Mouse (Mus musculus) small intestine, adult 2 months (tissue): Measurements from ENCODE around the gene Denr. TPM values are rescaled to one million over a fixed set of nuclear protein-coding genes. Genes with fewer than 3 reads are reported as not detected.

Source experiments
- H3K27ac ChIP-seq: fragments of 200-500 bp; 2 replicates; pipeline ENCODE4 v1.5.1; 2012; ENCODE audit warnings: low read depth, low read length, control low read depth, inconsistent platforms; ENCODE audit not compliant: insufficient read depth
- H3K27me3 ChIP-seq: fragments of 200-500 bp; 2 replicates; pipeline ENCODE4 v1.6.1; 2012; ENCODE audit warnings: mild to moderate bottlenecking, moderate library complexity, low read length, inconsistent platforms; ENCODE audit not compliant: control insufficient read depth, insufficient read depth
- H3K36me3 ChIP-seq: fragments of 200-500 bp; 2 replicates; pipeline ENCODE4 v1.6.1; 2012; ENCODE audit warnings: mild to moderate bottlenecking, low read length, control low read depth, inconsistent platforms; ENCODE audit not compliant: control insufficient read depth, insufficient read depth
- H3K4me1 ChIP-seq: fragments of 200-500 bp; 2 replicates; pipeline ENCODE4 v1.6.1; 2012; ENCODE audit warnings: low read length, inconsistent platforms, mixed read lengths; ENCODE audit not compliant: control insufficient read depth, insufficient read depth, insufficient read length
- H3K4me3 ChIP-seq: fragments of 200-500 bp; 2 replicates; pipeline ENCODE4 v1.5.1; 2012; ENCODE audit warnings: low read depth, mild to moderate bottlenecking, control low read depth, inconsistent platforms, low read length, moderate library complexity
- CTCF ChIP-seq: fragments of 200-500 bp; IDR thresholded peaks from 2 replicates; pipeline ENCODE4 v1.5.1; 2012; ENCODE audit warnings: low read depth, mild to moderate bottlenecking, control low read depth, inconsistent platforms, low read length, moderate library complexity, mixed read lengths; ENCODE audit not compliant: insufficient replicate concordance, insufficient read length; ENCODE audit errors: extremely low read depth
- POLR2A ChIP-seq: fragments of 200-500 bp; IDR thresholded peaks from 2 replicates; pipeline ENCODE4 v1.6.1; 2012; ENCODE audit warnings: low read depth, mild to moderate bottlenecking, control low read depth, inconsistent platforms, low read length, moderate library complexity
- WGBS: fragments of 180-500 bp; shearing (Covaris S2); methylation state at CpG from one replicate; pipeline ENCODE4 v1.1.7; 2018; 5-methylcytosine and 5-hydroxymethylcytosine counted together
- polyA plus RNA-seq: library from polyadenylated mRNA; depleted of rRNA; stranded (reverse); fragments of >200 nt; gene quantifications from 2 replicates; pipeline ENCODE4 v1.2.3, GENCODE M21; 2012

Denr gene
- polyA plus RNA-seq, 1 experiment, result 2.4 TPM

DNA sequence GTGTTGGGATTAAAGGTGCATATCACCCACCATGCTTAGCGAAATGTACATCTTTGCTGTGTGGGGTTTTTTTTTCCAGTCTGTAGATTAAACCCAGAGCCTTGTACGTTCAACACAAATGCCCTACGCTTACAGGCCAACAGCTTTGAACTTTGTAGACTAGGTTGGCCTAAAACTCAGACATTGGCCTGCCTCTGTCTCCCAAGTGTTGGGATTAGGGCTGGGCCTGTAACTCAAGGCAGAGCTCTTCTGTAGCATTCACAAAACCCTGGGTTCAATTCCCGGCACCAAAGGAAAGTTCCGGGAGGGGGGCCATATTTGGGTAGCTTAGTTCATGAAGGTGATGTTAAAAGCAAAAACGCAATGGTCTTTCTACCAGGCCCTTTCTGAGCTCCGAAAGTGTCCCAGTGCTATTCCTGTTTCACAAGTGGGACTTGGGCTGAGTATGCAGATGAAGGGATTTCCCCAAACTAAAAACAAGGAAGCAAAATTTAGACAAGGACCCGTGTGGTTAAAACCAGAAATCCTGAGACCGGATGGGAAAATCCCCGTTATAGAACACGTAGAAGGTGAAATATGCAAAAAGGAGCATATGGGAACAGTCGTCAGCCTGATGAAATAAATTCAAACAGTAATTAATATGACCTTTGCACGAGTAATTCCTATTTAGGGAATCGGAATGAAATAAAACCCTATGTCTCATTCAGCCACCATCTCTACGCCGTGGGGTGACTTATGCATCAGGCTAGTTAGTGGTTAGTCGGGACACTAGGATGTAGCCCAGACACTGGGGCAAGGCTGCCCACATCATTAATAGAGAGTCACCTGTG is 614 bp upstream of the Denr start:
- WGBS, result 40% methylated on average over 17 of the region's 17 CpGs
- Histone ChIP-seq H3K27me3 (no peaks in the 10 kb centered on the region), H3K36me3 (peaks cover 6% of the 10 kb centered on the region; the same call in 1 of the 2 replicates), H3K4me3 (peak overlapping the region; percentile 32; the same call in 1 of the 2 replicates), H3K4me1 (peaks cover 10% of the 10 kb centered on the region; the same call in 1 of the 2 replicates), H3K27ac (no peak overlapping the region)
- TF ChIP-seq CTCF, result no peak
- TF ChIP-seq POLR2A, result no peak

GRCm38 (mm10) chr5:123907631-123907977 is 629 bp downstream of the Denr start:
- H3K36me3 ChIP-seq, result peaks cover 8% of the 10 kb centered on the region; the same call in 1 of the 2 replicates
- no peak for TF ChIP-seq CTCF
- H3K4me3 ChIP-seq, result peak overlapping the region; percentile 96
- H3K27ac ChIP-seq, result peak overlapping the region; percentile 48; the same call in 1 of the 2 replicates
- H3K27me3 ChIP-seq, result no peaks in the 10 kb centered on the region
- H3K4me1 ChIP-seq, result peaks cover 10% of the 10 kb centered on the region; the same call in 1 of the 2 replicates
- 2% methylated on average over 10 of the region's 10 CpGs for WGBS

DNA sequence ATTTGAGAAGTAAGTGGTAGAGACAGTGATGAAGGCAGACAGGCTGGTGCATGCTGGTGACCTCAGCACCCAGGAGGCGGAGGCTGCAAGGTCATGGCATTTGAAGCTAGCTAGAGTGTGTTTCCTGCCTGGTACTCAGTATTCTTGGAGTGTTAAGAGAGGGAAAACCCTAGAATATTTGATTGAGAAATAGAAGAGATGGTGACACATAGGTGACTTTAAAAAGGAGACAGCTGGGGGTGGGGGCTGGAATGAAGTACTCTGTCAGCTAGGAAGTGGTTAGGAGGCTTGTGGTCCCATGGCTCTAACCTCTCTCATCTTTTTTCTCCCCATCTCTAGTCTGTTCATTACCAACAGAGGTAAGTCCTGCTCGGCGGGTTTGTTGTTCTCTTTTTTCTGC is 7.9 kb downstream of the Denr start:
- Histone ChIP-seq H3K4me1 (no peaks in the 10 kb centered on the region), H3K36me3 (peaks cover 22% of the 10 kb centered on the region), H3K27me3 (no peaks in the 10 kb centered on the region), H3K27ac (no peak overlapping the region), H3K4me3 (no peak overlapping the region)
- WGBS, result 82% methylated on average over 3 of the region's 3 CpGs
- TF ChIP-seq POLR2A, result no peak
- TF ChIP-seq CTCF, result no peak

DNA sequence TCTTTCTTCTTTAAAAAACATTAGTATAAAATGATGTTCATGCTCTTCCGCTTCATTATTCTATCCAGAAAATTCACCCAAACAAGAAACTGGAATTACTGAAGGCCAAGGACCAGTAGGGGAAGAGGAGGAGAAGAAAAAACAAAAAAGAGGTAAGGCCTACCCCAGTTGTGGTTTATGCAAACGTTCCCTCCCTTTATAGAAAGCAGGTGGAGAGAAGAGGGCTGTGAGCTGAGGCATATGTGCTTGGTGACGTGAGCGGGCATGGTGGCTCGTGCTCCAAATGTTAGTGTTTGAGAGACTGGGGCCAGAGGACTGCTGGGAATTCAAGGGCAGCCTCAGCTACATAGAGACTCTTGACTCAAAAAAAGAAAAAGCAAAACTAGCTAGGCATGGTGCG is 15.1 kb downstream of the Denr start:
- H3K27me3 ChIP-seq, result no peaks in the 10 kb centered on the region
- TF ChIP-seq CTCF, result no peak
- no peak for TF ChIP-seq POLR2A
- WGBS, result 90% methylated on average over 6 of the region's 6 CpGs
- no peak overlapping the region for H3K4me3 ChIP-seq
- peaks cover 42% of the 10 kb centered on the region for H3K36me3 ChIP-seq
- H3K4me1 ChIP-seq, result no peaks in the 10 kb centered on the region; the same call in 1 of the 2 replicates
- no peak overlapping the region for H3K27ac ChIP-seq

DNA sequence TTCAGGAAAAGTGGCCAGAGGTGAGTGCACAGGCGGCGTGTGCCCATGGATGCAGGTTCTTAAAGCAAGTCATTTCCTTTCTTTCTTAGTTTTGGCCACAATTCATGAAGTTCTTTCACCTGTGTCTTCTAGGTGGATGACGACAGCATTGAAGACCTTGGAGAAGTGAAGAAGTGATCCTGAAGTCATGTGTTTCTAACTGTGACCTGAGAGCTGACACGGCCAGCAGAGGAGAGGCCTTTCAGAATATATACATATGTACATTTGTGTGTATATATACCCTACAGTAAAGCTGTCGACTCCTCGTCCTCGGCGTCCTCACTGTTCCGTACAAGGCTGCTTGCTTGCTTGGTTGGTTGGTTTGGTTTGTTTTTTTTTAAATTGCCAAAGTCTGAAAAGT is 20.1 kb downstream of the Denr start, which contains the start of gene Gm43518:
Gm43518 (plus strand) TSS at position 301 of the 400 bp plus-strand sequence.
- TF ChIP-seq POLR2A, result no peak
- TF ChIP-seq CTCF, result no peak
- H3K36me3 ChIP-seq, result peaks cover 37% of the 10 kb centered on the region
- 97% methylated on average over 9 of the region's 9 CpGs for WGBS
- no peaks in the 10 kb centered on the region for H3K27me3 ChIP-seq
- H3K4me1 ChIP-seq, result 0 out of 2 replicates have a peak, but pooled peaks cover 2% of the 10 kb centered on the region
- no peak within 1 kb of the TSS for H3K4me3 ChIP-seq
- no peak within 1 kb of the TSS for H3K27ac ChIP-seq

- H3K27ac ChIP-seq, result peak within 1 kb of the TSS; percentile 91
- no peaks in the 10 kb centered on the region for H3K27me3 ChIP-seq
- peaks cover 14% of the 10 kb centered on the region for H3K36me3 ChIP-seq
- under 1% methylated on average over 56 of the region's 56 CpGs for WGBS
- peaks cover 3% of the 10 kb centered on the region; the same call in 1 of the 2 replicates for H3K4me1 ChIP-seq
- H3K4me3 ChIP-seq, result peak within 1 kb of the TSS; percentile 89
- peak; percentile 96 for TF ChIP-seq POLR2A
- no peak for TF ChIP-seq CTCF
Observed at GRCm38 (mm10) chr5:123930508-123930989, 23.6 kb downstream of the Denr start, which contains the start of gene Ccdc62. TSS of gene Ccdc62 (plus strand) at chr5:123930679.

- Histone ChIP-seq H3K4me3 (peak overlapping the region; percentile 89), H3K36me3 (peaks cover 9% of the 10 kb centered on the region), H3K27me3 (no peaks in the 10 kb centered on the region), H3K27ac (no peak overlapping the region), H3K4me1 (peaks cover 3% of the 10 kb centered on the region; the same call in 1 of the 2 replicates)
- 31% methylated on average over 13 of the region's 13 CpGs for WGBS
- TF ChIP-seq POLR2A (no peak), CTCF (no peak)
Observed at GRCm38 (mm10) chr5:123931131-123931530, 24.2 kb downstream of the Denr start.
